Mouse (Mus musculus): ENCODE data around the gene Myh10.
"Not testable (repeated sequence)": the region's sequence is repeated elsewhere in the genome, so short reads cannot be mapped to it uniquely, and the experiment has no call there.

Gene Myh10

GRCm38 (mm10) chr11:68790720-68791119 lies 99.4 kb downstream of the Myh10 start:
- DNase-seq (ENCODE audit: low spot score in 2 of 2), result no peak

GRCm38 (mm10) chr11:68791794-68792193 lies 100.4 kb downstream of the Myh10 start:
- no peak for DNase-seq (ENCODE audit: low spot score in 2 of 2)

GRCm38 (mm10) chr11:68798258-68798657 lies 106.9 kb downstream of the Myh10 start:
- no peak for DNase-seq (ENCODE audit: low spot score in 2 of 2)

GRCm38 (mm10) chr11:68805148-68805547 lies 113.8 kb downstream of the Myh10 start:
- DNase-seq (ENCODE audit: low spot score in 2 of 2), result no peak

- peak in 1 of 2 experiments; percentile 60 for DNase-seq (ENCODE audit: low spot score in 2 of 2)
Measured at GRCm38 (mm10) chr11:68807787-68808186, 116.4 kb downstream of the Myh10 start.

GRCm38 (mm10) chr11:68811881-68812577 lies 120.7 kb downstream of the Myh10 start:
- DNase-seq (ENCODE audit: low spot score in 2 of 2), result no peak

GRCm38 (mm10) chr11:68818416-68818815 lies 127.1 kb downstream of the Myh10 start:
- DNase-seq (ENCODE audit: low spot score in 2 of 2), result no peak

- no peak for DNase-seq (ENCODE audit: low spot score in 2 of 2)
Measured at GRCm38 (mm10) chr11:68819226-68819805, 128.0 kb downstream of the Myh10 start.

- DNase-seq (ENCODE audit: low spot score in 2 of 2), result no peak
Measured at GRCm38 (mm10) chr11:68822326-68822725, 131.0 kb downstream of the Myh10 start.

- DNase-seq (ENCODE audit: low spot score in 2 of 2), result no peak
Measured at GRCm38 (mm10) chr11:68826735-68827134, 135.4 kb downstream of the Myh10 start.

GRCm38 (mm10) chr11:68831580-68831979 lies 140.2 kb downstream of the Myh10 start:
- DNase-seq (ENCODE audit: low spot score in 2 of 2), result not testable (repeated sequence)

GRCm38 (mm10) chr11:68832793-68833192 lies 141.4 kb downstream of the Myh10 start:
- no peak for DNase-seq (ENCODE audit: low spot score in 2 of 2)

GRCm38 (mm10) chr11:68833593-68833992 lies 142.2 kb downstream of the Myh10 start:
- no peak for DNase-seq (ENCODE audit: low spot score in 2 of 2)

- DNase-seq (ENCODE audit: low spot score in 2 of 2), result no peak
Measured at GRCm38 (mm10) chr11:68835034-68835433, 143.7 kb downstream of the Myh10 start.

GRCm38 (mm10) chr11:68839606-68840005 lies 148.2 kb downstream of the Myh10 start:
- no peak for DNase-seq (ENCODE audit: low spot score in 2 of 2)

GRCm38 (mm10) chr11:68850862-68851261 lies 159.5 kb downstream of the Myh10 start:
- no peak for DNase-seq (ENCODE audit: low spot score in 2 of 2)

GRCm38 (mm10) chr11:68851644-68852485 lies 160.5 kb downstream of the Myh10 start:
- DNase-seq (ENCODE audit: low spot score in 2 of 2), result no peak

GRCm38 (mm10) chr11:68852486-68852901 lies 161.1 kb downstream of the Myh10 start:
- peak; percentile 42 to 63 for DNase-seq (ENCODE audit: low spot score in 2 of 2)

GRCm38 (mm10) chr11:68852932-68853409 lies 161.6 kb downstream of the Myh10 start:
- peak; percentile 99 to 100 for DNase-seq (ENCODE audit: low spot score in 2 of 2)

- DNase-seq (ENCODE audit: low spot score in 2 of 2), result no peak
Measured at GRCm38 (mm10) chr11:68853611-68854401, 162.4 kb downstream of the Myh10 start.

GRCm38 (mm10) chr11:68854621-68855020 lies 163.3 kb downstream of the Myh10 start:
- DNase-seq (ENCODE audit: low spot score in 2 of 2), result no peak

- no peak for DNase-seq (ENCODE audit: low spot score in 2 of 2)
Measured at GRCm38 (mm10) chr11:68857329-68857728, 166.0 kb downstream of the Myh10 start.
